Mouse (Mus musculus) embryo, embryonic 11 days (tissue): ENCODE data around the gene 4930438A08Rik.

Experiments
- DNase-seq: peaks from one replicate; pipeline ENCODE4 v3.0.0-alpha.2; 2015

Gene 4930438A08Rik

DNA sequence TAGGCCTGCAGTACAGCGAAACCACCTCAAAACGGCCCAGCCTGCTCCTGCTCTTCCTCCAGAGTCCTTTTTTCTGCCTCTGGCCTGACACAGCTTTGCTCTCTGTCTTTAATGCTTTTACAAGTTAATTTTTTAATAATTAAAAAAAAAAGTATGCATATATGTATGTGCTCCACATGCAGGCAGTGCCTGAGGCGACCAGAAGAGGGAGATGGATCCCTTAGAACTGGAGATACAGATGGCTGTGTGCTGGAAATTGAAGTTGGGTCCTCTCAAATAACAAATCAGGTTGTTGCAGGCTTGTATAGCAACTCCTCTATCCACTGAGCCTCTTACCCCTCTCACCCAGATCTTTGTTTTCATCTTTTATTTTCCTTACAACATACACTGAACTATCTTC, 52.2 kb downstream of the 4930438A08Rik start:
- no peak for DNase-seq

DNA sequence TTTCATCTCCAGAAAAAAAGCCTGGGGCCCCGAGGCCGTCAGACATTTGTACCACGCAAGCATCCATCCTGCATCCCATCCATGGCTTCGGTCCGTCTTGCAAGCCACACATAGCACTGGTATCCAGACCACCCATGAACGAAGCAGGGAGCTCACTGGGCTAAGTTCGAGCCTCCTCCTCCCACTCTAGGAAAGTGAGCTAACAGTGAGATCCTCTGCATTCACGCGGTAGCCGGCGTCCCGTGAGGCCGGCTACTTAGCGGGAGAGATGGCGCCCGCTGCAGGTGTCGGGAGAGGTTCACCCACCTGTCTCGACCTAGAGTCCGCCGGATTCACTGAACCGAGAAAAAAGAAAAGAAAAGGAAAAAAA, 55.3 kb downstream of the 4930438A08Rik start:
- DNase-seq, result no peak

DNA sequence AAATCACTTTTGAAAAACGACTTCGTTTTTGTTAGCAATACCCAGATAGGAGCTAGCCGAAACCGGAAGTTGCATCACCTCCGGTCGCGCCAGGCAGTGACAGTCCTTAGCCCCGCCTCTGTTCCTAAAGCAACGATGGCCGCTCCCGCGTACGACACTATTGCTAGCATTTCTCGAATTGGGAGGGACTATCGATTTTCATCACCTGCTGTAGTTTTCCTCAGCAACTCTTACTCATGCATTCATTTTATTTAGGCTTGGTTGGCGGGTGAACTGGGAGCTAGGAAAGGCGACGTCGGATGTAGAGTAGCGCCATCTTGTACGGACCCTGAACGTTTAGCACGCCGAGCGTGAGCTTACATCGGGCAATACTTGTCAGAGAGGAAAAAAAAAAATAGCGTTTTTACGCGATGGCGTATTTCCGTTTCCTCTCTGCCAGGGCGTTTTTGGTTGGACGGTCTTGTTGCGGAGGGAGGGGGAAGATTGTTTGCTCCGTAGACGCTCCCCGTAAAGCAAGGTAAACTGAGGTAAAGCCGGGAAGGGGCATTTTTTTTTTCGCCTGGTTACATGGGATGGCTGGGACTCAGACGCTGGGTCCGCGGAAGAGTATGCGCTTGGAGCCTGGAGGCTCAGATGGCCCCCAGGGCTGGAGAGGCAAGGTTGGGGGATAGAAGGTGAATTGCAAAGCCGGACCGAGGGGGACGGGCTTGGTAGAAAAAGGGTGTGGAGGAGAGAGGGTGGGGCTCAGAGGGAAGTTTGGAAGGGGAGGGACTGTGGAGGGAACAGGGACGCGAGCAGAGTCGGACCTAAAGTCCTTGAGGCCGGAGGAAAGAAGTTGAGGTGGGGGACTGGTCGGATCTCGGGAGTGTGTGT, 55.9 kb downstream of the 4930438A08Rik start, which contains the start of the genes Zfp672 and Sh3bp5l:
TSS of gene Zfp672 (minus strand) at position 64 of the 873 bp plus-strand sequence.
TSS of gene Sh3bp5l (plus strand) at position 449 of the 873 bp plus-strand sequence.
- DNase-seq, result peak; percentile 94

DNA sequence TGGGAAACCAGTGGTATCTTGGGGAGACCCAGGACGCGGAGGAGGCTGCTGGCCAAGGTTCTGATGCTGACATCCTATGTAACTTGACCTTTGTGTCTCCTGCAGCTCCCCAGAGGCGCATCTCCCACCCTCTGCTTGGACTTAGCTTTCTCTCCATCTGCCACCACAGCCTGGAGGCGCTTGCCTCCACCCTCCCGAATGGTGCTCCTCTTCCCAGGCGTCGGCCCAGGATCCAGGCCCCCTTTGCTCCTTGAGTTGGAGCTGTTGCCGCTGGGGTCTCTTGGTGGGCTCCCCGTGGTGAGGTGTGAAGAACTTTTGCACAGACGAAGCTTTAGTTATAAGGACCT, 56.5 kb downstream of the 4930438A08Rik start:
- DNase-seq, result no peak

DNA sequence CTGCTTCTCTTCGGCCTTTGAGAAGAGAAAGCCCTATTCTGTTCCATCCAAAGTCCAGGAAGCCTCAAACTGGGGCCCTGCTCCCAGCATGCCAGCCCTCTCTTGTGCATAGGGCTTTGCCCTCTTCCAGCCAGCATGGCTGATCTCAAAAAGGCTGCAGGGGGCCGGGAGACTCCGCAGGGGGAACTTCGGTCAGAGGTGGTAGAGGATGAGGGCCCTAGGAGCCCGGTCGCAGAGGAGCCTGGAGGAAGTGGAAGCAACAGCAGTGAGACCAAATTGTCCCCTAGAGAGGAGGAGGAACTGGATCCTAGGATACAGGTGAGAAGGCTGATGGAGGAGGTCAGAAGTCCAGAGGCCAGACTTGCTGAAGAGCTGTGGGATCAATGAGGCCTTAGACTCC, 56.9 kb downstream of the 4930438A08Rik start:
- DNase-seq, result no peak

DNA sequence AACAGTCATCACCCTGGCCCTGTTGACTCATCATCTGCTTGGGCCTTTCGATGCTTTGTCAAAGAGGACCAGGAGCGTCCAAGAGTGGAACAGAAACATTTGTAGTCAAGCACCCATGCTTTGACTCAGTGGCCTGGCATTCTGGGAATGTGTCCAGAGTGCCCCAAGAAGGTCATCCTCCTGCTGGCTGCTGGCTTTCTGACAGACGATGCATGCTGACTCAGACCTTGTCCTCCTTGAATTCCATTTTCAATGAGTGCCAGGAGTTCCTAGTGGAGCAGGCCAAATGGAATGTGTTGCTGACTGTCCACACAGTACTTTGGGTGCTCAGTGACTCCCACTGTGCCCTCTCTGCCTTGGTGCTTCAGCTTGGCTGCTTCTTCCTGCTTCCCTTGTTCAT, 60.1 kb downstream of the 4930438A08Rik start:
- DNase-seq, result no peak
